Mouse (Mus musculus): ENCODE measurements around the gene Ddah1.

DNA sequence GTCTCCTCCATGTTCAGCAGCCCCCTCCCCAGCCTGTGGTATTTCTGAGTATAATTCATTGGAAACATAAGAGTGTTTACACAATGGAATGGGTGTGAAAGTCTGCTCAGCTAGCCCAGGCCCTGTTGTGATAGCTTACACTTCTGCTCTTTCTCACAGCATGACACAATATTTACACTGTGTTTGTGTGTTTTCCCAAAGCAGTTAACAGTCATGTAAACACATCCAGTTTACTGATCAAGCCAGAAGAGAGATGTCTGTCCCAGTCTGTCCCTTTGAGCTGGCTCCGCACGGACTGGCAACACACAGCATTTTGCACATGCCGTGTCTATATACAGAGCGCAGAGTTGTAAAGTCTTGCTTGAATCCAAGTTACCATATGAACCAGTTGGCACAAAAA lies 32.2 kb downstream of the Ddah1 start:
- no peak for TF ChIP-seq POLR2A (IDR thresholded peaks at IDR 0.05; ENCODE audit: low read depth, low read length)
- TF ChIP-seq CTCF (IDR thresholded peaks at IDR 0.05; ENCODE audit: extremely low read depth, insufficient read depth, insufficient read length, insufficient replicate concordance) = no peak

Data from spleen, adult 2 months (tissue).